Mouse (Mus musculus): ENCODE results near the gene Cdc26. TPM values are rescaled to one million over a fixed set of nuclear protein-coding genes. Genes with fewer than 3 reads are reported as not detected.

The Cdc26 gene
- polyA plus RNA-seq, 1 experiment from 2014 or later: 175 TPM

GRCm38 (mm10) chr4:62349371-62349770 lies 59.1 kb downstream of the Cdc26 start:
- peaks cover 34% of the 10 kb centered on the region for H3K36me3 ChIP-seq (ENCODE audit: insufficient read depth)
- H3K9ac ChIP-seq: no peak overlapping the region
- TF ChIP-seq CTCF (IDR thresholded peaks at IDR 0.05; ENCODE audit: low read depth): no peak
- H3K27me3 ChIP-seq (ENCODE audit: insufficient read depth, low read length): no peaks in the 10 kb centered on the region
- 91% methylated on average over 2 of the region's 2 CpGs for WGBS
- H3K4me3 ChIP-seq (ENCODE audit: low read depth, low read length): no peak overlapping the region
- ATAC-seq (ENCODE audit: insufficient read depth): no peak
- peak; percentile 24 for DNase-seq
- H3K4me1 ChIP-seq (ENCODE audit: insufficient read depth): peaks cover 4% of the 10 kb centered on the region; the same call in 1 of the 2 replicates
- no peaks in the 10 kb centered on the region for H3K9me3 ChIP-seq (ENCODE audit: low read depth, low read length)
- H3K4me2 ChIP-seq: no peak overlapping the region
- H3K27ac ChIP-seq (ENCODE audit: low read depth): no peak overlapping the region

GRCm38 (mm10) chr4:62348329-62348705 lies 60.1 kb downstream of the Cdc26 start:
- ATAC-seq (ENCODE audit: insufficient read depth) (peak; percentile 53; the same call in 1 of the 2 replicates), DNase-seq (peak; percentile 50)
- Histone ChIP-seq H3K4me3 (ENCODE audit: low read depth, low read length) (no peak overlapping the region), H3K27me3 (ENCODE audit: insufficient read depth, low read length) (no peaks in the 10 kb centered on the region), H3K4me2 (peak overlapping the region; percentile 27; the same call in 1 of the 2 replicates), H3K4me1 (ENCODE audit: insufficient read depth) (peaks cover 4% of the 10 kb centered on the region; the same call in 1 of the 2 replicates), H3K9ac (peak overlapping the region; percentile 21; the same call in 1 of the 2 replicates), H3K27ac (ENCODE audit: low read depth) (peak overlapping the region; percentile 72), H3K9me3 (ENCODE audit: low read depth, low read length) (no peaks in the 10 kb centered on the region), H3K36me3 (ENCODE audit: insufficient read depth) (peaks cover 41% of the 10 kb centered on the region)
- TF ChIP-seq CTCF (IDR thresholded peaks at IDR 0.05; ENCODE audit: low read depth): no peak
- 28% methylated on average over 2 of the region's 2 CpGs for WGBS

- Histone ChIP-seq H3K36me3 (ENCODE audit: insufficient read depth) (peaks cover 41% of the 10 kb centered on the region), H3K9ac (no peak overlapping the region), H3K27me3 (ENCODE audit: insufficient read depth, low read length) (no peaks in the 10 kb centered on the region), H3K4me2 (peak overlapping the region; percentile 27; the same call in 1 of the 2 replicates), H3K4me3 (ENCODE audit: low read depth, low read length) (no peak overlapping the region), H3K27ac (ENCODE audit: low read depth) (peak overlapping the region; percentile 72), H3K4me1 (ENCODE audit: insufficient read depth) (peaks cover 4% of the 10 kb centered on the region; the same call in 1 of the 2 replicates), H3K9me3 (ENCODE audit: low read depth, low read length) (no peaks in the 10 kb centered on the region)
- ATAC-seq (ENCODE audit: insufficient read depth) (peak; percentile 90), DNase-seq (peak; percentile 76)
- WGBS: 12% methylated on average over 9 of the region's 9 CpGs
- no peak for TF ChIP-seq CTCF (IDR thresholded peaks at IDR 0.05; ENCODE audit: low read depth)
These were observed 60.7 kb downstream of the Cdc26 start for GRCm38 (mm10) chr4:62347605-62348328.

GRCm38 (mm10) chr4:62345827-62346226 lies 62.6 kb downstream of the Cdc26 start:
- 76% methylated on average over 4 of the region's 4 CpGs for WGBS
- Histone ChIP-seq H3K9ac (no peak overlapping the region), H3K4me3 (ENCODE audit: low read depth, low read length) (no peak overlapping the region), H3K27ac (ENCODE audit: low read depth) (no peak overlapping the region), H3K4me2 (no peak overlapping the region), H3K4me1 (ENCODE audit: insufficient read depth) (peaks cover 4% of the 10 kb centered on the region; the same call in 1 of the 2 replicates), H3K9me3 (ENCODE audit: low read depth, low read length) (no peaks in the 10 kb centered on the region), H3K27me3 (ENCODE audit: insufficient read depth, low read length) (no peaks in the 10 kb centered on the region), H3K36me3 (ENCODE audit: insufficient read depth) (peaks cover 38% of the 10 kb centered on the region)
- DNase-seq (no peak), ATAC-seq (ENCODE audit: insufficient read depth) (no peak)
- TF ChIP-seq CTCF (IDR thresholded peaks at IDR 0.05; ENCODE audit: low read depth): no peak

GRCm38 (mm10) chr4:62344000-62344399 lies 64.4 kb downstream of the Cdc26 start:
- H3K36me3 ChIP-seq (ENCODE audit: insufficient read depth): peaks cover 38% of the 10 kb centered on the region
- peak; percentile 50 for DNase-seq

GRCm38 (mm10) chr4:62338536-62338935 lies 69.9 kb downstream of the Cdc26 start:
- H3K4me3 ChIP-seq (ENCODE audit: low read depth, low read length): no peak overlapping the region
- H3K4me2 ChIP-seq: no peak overlapping the region
- peaks cover 48% of the 10 kb centered on the region for H3K36me3 ChIP-seq (ENCODE audit: insufficient read depth)
- no peak for ATAC-seq (ENCODE audit: insufficient read depth)
- H3K4me1 ChIP-seq (ENCODE audit: insufficient read depth): no peaks in the 10 kb centered on the region
- 90% methylated on average over 5 of the region's 5 CpGs for WGBS
- no peak overlapping the region for H3K27ac ChIP-seq (ENCODE audit: low read depth)
- no peaks in the 10 kb centered on the region for H3K27me3 ChIP-seq (ENCODE audit: insufficient read depth, low read length)
- no peak for TF ChIP-seq CTCF (IDR thresholded peaks at IDR 0.05; ENCODE audit: low read depth)
- no peak overlapping the region for H3K9ac ChIP-seq
- no peaks in the 10 kb centered on the region for H3K9me3 ChIP-seq (ENCODE audit: low read depth, low read length)
- DNase-seq: no peak

More at GRCm38 (mm10) chr4:62344000-62344399, 64.4 kb downstream of the Cdc26 start:
- Histone ChIP-seq H3K9ac (no peak overlapping the region), H3K4me1 (ENCODE audit: insufficient read depth) (peaks cover 4% of the 10 kb centered on the region; the same call in 1 of the 2 replicates), H3K9me3 (ENCODE audit: low read depth, low read length) (no peaks in the 10 kb centered on the region), H3K27ac (ENCODE audit: low read depth) (no peak overlapping the region), H3K4me3 (ENCODE audit: low read depth, low read length) (no peak overlapping the region), H3K4me2 (no peak overlapping the region), H3K27me3 (ENCODE audit: insufficient read depth, low read length) (no peaks in the 10 kb centered on the region)
- peak; percentile 39; the same call in 1 of the 2 replicates for TF ChIP-seq CTCF (IDR thresholded peaks at IDR 0.05; ENCODE audit: low read depth)
- 88% methylated on average over 1 of the region's 1 CpGs for WGBS
- ATAC-seq (ENCODE audit: insufficient read depth): no peak

Other genes starting within 250 kb of the Cdc26 start
- 12.7 and 13.3 TPM in 2 replicates for gene Zfp37, start 177.6 kb downstream of the Cdc26 start, polyA plus RNA-seq (2014; fragmentation: Nextera tagmentation; extraction: Ambion mirVana)
- 13.6 and 14.7 TPM in 2 replicates for gene Slc31a2, start 146.1 kb downstream of the Cdc26 start, polyA plus RNA-seq (2014; fragmentation: Nextera tagmentation; extraction: Ambion mirVana)
- 24.6 and 26.6 TPM in 2 replicates for gene Fkbp15, start 48.1 kb downstream of the Cdc26 start, polyA plus RNA-seq (2014; fragmentation: Nextera tagmentation; extraction: Ambion mirVana)
- gene Slc31a1, start 47.9 kb downstream of the Cdc26 start, polyA plus RNA-seq (2014; fragmentation: Nextera tagmentation; extraction: Ambion mirVana): 44.4 and 50.8 TPM in 2 replicates
- 29.3 and 32.9 TPM in 2 replicates for gene Prpf4, start 155 bp upstream of the Cdc26 start, polyA plus RNA-seq (2014; fragmentation: Nextera tagmentation; extraction: Ambion mirVana)
- gene Rnf183, start 26.6 kb upstream of the Cdc26 start, polyA plus RNA-seq (2014; fragmentation: Nextera tagmentation; extraction: Ambion mirVana): not detected in 2 replicates
- 9.5 and 11.3 TPM in 2 replicates for gene Wdr31, start 62.3 kb upstream of the Cdc26 start, polyA plus RNA-seq (2014; fragmentation: Nextera tagmentation; extraction: Ambion mirVana)
- gene Bspry, start 71.4 kb upstream of the Cdc26 start, polyA plus RNA-seq (2014; fragmentation: Nextera tagmentation; extraction: Ambion mirVana): 30.5 and 31.0 TPM in 2 replicates
- gene Hdhd3, start 94.8 kb upstream of the Cdc26 start, polyA plus RNA-seq (2014; fragmentation: Nextera tagmentation; extraction: Ambion mirVana): 16.6 and 17.7 TPM in 2 replicates
- 103 and 110 TPM in 2 replicates for gene Alad, start 111.3 kb upstream of the Cdc26 start, polyA plus RNA-seq (2014; fragmentation: Nextera tagmentation; extraction: Ambion mirVana)
- gene Pole3, start 116.4 kb upstream of the Cdc26 start, polyA plus RNA-seq (2014; fragmentation: Nextera tagmentation; extraction: Ambion mirVana): 94.5 and 96.4 TPM in 2 replicates
- 0.68 and 1.1 TPM in 2 replicates for gene 4933430I17Rik, start 116.7 kb upstream of the Cdc26 start, polyA plus RNA-seq (2014; fragmentation: Nextera tagmentation; extraction: Ambion mirVana)
- 37.0 and 39.0 TPM in 2 replicates for gene Rgs3, start 151.2 kb upstream of the Cdc26 start, polyA plus RNA-seq (2014; fragmentation: Nextera tagmentation; extraction: Ambion mirVana)

Measured in lung, embryonic 14.5 days (tissue).